Mouse (Mus musculus) embryo, embryonic 11 days (tissue): ENCODE data around the gene Arap1.

Experiments
- DNase-seq: peaks from one replicate; pipeline ENCODE4 v3.0.0-alpha.2; 2015

The Arap1 gene

DNA sequence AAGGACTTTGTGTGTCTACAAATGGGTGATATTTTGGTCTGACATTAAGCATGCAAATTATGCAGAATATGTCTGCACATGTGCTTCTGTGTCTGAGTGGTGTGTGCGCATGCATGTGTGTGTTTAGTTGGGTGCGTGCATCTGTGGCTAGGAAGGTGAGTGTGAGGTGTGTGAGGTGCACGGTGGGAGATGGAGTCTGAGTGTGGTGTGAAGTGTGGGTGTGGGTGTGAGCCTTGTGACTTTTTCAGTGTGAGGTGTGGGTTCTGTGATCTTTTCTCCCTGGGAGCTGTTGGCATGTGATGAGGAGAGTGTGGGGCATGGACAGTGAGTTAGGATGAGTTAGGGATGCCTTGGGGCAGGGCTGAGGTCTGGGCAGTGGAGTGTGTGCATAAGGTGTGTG is 105.4 kb downstream of the Arap1 start:
- DNase-seq = no peak

- DNase-seq = no peak
Observed at GRCm38 (mm10) chr7:101453725-101454124, 105.9 kb downstream of the Arap1 start.

DNA sequence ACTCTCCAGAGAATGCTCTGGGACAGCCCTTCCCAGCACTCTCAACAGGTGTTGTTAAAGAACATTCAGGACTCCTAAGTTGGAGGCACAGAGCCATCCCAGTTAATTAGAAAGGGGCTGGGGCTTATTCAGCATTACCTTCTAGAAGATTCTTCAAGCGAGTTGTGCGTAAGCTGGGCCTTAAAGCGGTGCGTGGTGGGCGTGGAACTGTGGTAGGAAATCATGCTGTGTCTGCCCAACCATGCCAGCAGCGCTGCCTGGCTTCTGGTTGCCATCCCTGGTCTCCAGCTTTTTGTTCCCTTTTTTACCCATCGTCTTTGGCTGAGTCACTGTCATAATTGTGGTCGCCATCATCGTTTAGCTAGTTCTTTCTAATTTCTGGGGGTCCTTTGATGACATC is 106.6 kb downstream of the Arap1 start:
- DNase-seq = no peak

- no peak for DNase-seq
Observed at GRCm38 (mm10) chr7:101455141-101455540, 107.3 kb downstream of the Arap1 start.

DNA sequence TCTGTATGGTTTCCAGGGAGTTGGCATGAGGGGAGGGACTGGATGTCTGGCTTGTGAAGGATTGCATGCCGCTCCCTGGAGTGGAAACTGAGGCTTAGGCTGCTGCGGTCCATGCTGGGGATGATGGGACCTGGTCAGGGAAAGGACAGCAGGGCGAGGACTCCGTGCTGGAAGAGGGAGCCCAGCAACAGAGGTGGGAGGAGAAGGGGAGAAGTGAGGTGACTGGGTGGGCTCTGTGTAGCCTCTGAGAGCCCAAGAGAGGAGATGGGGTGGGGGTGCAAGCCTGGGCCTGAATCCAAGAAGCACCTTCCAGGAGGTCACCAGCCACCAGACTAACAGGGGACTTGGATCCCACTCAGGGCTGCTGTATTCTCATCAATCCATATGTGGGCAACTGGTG is 108.5 kb downstream of the Arap1 start:
- no peak for DNase-seq

GRCm38 (mm10) chr7:101456789-101457188 is 108.9 kb downstream of the Arap1 start:
- no peak for DNase-seq

DNA sequence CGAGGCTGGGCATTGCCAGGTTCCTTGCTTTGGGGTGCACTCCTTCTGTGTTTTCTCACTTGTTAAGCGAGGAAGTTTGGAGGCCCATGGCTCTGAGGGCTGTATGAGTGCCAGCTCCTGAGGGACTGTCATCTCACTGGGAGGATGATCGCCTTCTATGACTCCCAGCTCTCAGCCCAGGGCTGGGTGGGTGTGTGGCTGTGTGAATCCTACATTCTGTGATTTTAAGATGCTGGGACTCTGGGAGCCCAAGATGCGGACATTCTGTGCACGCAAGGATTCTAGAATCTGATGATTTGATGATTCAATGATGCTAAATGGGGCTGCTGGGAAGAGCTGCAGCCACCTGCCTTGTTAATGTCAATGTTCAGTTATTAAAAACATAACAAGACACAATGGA is 109.4 kb downstream of the Arap1 start:
- no peak for DNase-seq

GRCm38 (mm10) chr7:101457801-101458200 is 109.9 kb downstream of the Arap1 start:
- DNase-seq = no peak

DNA sequence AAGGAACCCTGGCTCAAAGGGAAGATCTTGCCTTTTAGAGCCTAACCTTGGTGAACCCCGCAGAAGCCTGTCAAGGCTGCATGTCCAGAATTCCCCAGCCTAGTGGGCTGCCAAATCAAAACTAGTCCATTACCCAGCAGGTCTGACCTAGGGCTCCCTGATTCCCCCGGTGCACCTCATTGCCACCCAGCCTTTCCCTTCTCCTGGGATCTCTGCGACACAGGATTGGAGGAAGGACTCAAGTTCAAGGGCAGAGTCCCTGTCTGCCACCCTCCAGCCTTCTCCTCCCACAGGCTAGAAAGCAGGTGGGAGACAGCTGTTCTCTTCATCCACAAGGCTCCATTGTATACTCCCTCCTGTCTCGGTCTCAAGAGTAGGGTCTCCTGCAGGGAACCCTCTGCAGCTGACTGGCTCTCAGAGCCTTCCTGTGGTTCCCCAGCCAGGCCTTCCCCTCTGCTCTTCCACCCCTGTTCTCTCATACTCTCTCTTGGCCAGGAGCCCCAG is 110.5 kb downstream of the Arap1 start:
- no peak for DNase-seq

DNA sequence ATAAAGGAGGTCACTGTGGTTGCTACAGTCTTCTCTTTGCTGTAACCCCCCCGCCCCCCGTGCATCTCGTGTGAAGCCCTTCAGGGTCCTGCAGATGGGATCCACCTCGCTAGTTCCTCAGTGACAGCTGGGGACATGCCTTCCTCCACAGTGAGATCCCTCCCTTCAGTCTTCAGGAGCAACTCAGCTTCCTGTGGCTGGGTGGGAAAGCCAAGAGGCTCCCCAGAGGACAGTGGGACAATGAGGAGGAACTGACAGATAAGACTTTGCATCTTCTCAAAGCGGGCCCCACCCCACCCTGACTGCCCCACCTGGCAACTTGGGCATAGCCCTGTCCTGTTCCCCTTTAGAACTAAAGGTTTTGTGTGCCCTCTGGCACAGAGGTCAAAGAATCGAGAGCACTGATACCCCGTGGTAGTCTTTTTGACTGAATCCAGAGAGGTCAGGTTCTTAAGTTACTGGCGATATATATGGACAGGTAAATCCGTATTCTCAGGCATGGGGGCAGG is 111.5 kb downstream of the Arap1 start:
- no peak for DNase-seq

DNA sequence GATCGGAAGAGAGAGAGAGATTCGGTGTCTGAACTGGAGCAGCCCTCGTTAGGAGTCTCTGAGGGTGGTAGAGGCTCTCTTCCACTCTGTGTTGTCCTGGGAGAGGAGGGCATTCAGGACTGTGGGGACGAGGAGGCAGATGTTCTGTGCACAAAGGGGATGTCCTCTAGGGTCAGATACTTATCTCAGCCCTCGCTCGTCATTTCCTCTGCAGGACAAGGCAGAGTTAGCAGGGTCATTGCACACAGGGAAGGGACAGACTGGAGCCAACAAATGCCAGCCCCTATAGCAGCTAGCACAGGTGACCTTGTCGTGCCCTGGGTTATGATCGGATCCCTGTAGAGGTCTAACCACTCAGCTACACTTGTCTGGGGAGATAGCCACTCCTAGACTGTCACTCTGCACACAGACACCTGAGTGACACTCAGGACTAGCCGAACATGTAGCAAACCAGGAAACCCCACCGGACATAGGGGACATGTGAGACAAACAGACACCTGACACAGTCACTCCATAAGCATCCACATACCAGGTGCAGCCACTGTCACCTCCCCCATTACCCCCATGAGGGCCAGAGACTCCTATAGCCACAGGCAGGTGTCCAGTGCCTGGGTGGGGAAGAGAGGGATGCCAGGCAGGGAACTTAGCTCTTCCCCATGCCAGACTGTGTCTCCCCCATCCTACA is 112.2 kb downstream of the Arap1 start:
- DNase-seq = no peak

GRCm38 (mm10) chr7:101460608-101460957 is 112.7 kb downstream of the Arap1 start:
- DNase-seq = no peak

DNA sequence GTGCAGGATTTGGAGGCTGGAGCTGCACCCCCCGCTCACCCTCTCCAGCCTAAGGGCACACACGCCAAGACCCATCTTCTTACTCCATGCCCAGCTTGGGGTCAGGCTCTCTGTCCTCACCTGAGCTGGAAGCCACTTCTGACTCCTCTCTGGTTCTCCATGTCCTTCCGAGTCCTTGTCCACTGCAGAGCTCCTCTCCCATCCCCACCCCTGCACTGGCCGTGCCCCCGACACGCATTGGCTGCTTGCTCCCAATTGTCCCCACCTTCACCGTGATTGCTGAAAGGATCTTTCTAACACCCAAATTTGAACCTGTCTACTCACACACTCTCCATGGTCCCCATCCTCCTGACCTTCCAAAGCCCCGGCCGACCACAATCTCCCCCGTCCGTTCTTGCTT is 113.7 kb downstream of the Arap1 start:
- DNase-seq = no peak
